Mouse (Mus musculus): ENCODE results near the gene Dlx3. TPM values are rescaled to one million over a fixed set of nuclear protein-coding genes. Genes with fewer than 3 reads are reported as not detected.
A peak's percentile ranks its signal among the peaks of the same experiment; 100 is the strongest.

Dlx3 gene
- polyA plus RNA-seq, 1 experiment from 2014 or later = 0.03 TPM

- no peak overlapping the region for H3K4me2 ChIP-seq
- 40% methylated on average over 16 of the region's 16 CpGs for WGBS (ENCODE audit: insufficient replicate concordance)
- H3K9ac ChIP-seq = no peak overlapping the region
- DNase-seq (no peak), ATAC-seq (ENCODE audit: low read depth) (no peak)
- H3K9me3 ChIP-seq (replicated peaks) = no peaks in the 10 kb centered on the region
- no peak overlapping the region for H3K27ac ChIP-seq
- H3K4me1 ChIP-seq (replicated peaks) = peaks cover 14% of the 10 kb centered on the region
- H3K4me3 ChIP-seq (replicated peaks) = no peak overlapping the region
- 0 out of 2 replicates have a peak, but pooled peaks cover 4% of the 10 kb centered on the region for H3K27me3 ChIP-seq
- H3K36me3 ChIP-seq = no peaks in the 10 kb centered on the region
Measured at GRCm38 (mm10) chr11:95088857-95089779, 30.8 kb upstream of the Dlx3 start.

DNA sequence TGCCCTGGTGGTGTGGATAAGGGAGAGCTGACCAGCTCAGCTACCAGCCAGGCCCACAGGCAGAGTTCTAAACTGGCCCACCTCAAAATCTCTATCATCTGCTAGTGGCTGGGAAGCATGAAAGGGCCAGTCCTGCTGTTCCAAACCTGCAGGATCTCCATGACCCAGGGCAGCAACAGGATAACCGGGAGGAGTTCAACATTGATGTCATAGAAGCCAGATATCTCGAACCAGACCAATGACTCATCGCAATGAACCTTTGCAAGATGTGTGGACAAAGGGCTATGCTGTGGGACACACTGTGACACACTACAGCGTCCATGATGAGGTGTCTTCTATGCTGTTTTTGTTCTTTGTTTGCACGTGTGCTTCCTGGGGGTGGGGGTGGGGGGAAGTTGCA lies 26.8 kb upstream of the Dlx3 start:
- Histone ChIP-seq H3K27ac (no peak overlapping the region), H3K4me1 (replicated peaks) (peaks cover 13% of the 10 kb centered on the region), H3K4me2 (no peak overlapping the region), H3K27me3 (no peaks in the 10 kb centered on the region), H3K4me3 (replicated peaks) (no peak overlapping the region), H3K36me3 (no peaks in the 10 kb centered on the region), H3K9me3 (replicated peaks) (no peaks in the 10 kb centered on the region), H3K9ac (no peak overlapping the region)
- no peak for DNase-seq
- no peak for ATAC-seq (ENCODE audit: low read depth)
- WGBS (ENCODE audit: insufficient replicate concordance) = 38% methylated on average over 5 of the region's 5 CpGs

GRCm38 (mm10) chr11:95095596-95095995 lies 24.3 kb upstream of the Dlx3 start:
- 74% methylated on average over 10 of the region's 10 CpGs for WGBS (ENCODE audit: insufficient replicate concordance)
- no peak overlapping the region for H3K27ac ChIP-seq
- H3K9ac ChIP-seq = no peak overlapping the region
- H3K4me3 ChIP-seq (replicated peaks) = no peak overlapping the region
- no peaks in the 10 kb centered on the region for H3K9me3 ChIP-seq (replicated peaks)
- H3K4me1 ChIP-seq (replicated peaks) = peaks cover 13% of the 10 kb centered on the region
- H3K27me3 ChIP-seq = peaks cover 16% of the 10 kb centered on the region
- no peak overlapping the region for H3K4me2 ChIP-seq
- no peaks in the 10 kb centered on the region for H3K36me3 ChIP-seq
- ATAC-seq (ENCODE audit: low read depth) (no peak), DNase-seq (no peak)

GRCm38 (mm10) chr11:95096608-95097373 lies 23.1 kb upstream of the Dlx3 start:
- 56% methylated on average over 4 of the region's 4 CpGs for WGBS (ENCODE audit: insufficient replicate concordance)
- H3K4me2 ChIP-seq = no peak overlapping the region
- ATAC-seq (ENCODE audit: low read depth) = peak; percentile 54
- no peak overlapping the region for H3K9ac ChIP-seq
- H3K4me3 ChIP-seq (replicated peaks) = no peak overlapping the region
- H3K27ac ChIP-seq = no peak overlapping the region; the same call in 1 of the 2 replicates
- peaks cover 23% of the 10 kb centered on the region for H3K27me3 ChIP-seq
- H3K36me3 ChIP-seq = no peaks in the 10 kb centered on the region
- no peaks in the 10 kb centered on the region for H3K9me3 ChIP-seq (replicated peaks)
- no peak for DNase-seq
- H3K4me1 ChIP-seq (replicated peaks) = peaks cover 13% of the 10 kb centered on the region

DNA sequence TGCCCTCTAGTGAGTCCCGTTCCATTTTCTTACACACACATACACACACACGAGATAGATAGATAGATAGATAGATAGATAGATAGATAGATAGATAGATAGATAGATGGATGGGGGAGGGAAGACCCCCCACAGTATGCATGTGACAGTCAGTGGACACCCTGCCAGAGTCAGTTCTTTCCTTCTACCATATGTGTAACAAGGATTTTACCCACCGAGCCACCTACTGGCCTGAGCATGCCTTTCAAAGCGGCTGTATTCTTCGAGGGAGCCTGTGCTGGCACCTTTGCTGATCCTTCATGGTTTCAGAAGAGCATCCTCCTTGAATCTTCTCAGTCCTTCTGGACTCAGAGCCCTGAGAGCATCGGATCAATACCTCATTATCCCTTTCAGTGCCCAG lies 22.0 kb upstream of the Dlx3 start:
- no peak overlapping the region for H3K4me3 ChIP-seq (replicated peaks)
- no peak overlapping the region for H3K27ac ChIP-seq
- 53% methylated on average over 6 of the region's 6 CpGs for WGBS (ENCODE audit: insufficient replicate concordance)
- H3K9ac ChIP-seq = no peak overlapping the region
- H3K36me3 ChIP-seq = no peaks in the 10 kb centered on the region
- H3K27me3 ChIP-seq = peaks cover 24% of the 10 kb centered on the region
- H3K4me2 ChIP-seq = no peak overlapping the region
- no peaks in the 10 kb centered on the region for H3K9me3 ChIP-seq (replicated peaks)
- ATAC-seq (ENCODE audit: low read depth) (no peak), DNase-seq (no peak)
- H3K4me1 ChIP-seq (replicated peaks) = peaks cover 13% of the 10 kb centered on the region

DNA sequence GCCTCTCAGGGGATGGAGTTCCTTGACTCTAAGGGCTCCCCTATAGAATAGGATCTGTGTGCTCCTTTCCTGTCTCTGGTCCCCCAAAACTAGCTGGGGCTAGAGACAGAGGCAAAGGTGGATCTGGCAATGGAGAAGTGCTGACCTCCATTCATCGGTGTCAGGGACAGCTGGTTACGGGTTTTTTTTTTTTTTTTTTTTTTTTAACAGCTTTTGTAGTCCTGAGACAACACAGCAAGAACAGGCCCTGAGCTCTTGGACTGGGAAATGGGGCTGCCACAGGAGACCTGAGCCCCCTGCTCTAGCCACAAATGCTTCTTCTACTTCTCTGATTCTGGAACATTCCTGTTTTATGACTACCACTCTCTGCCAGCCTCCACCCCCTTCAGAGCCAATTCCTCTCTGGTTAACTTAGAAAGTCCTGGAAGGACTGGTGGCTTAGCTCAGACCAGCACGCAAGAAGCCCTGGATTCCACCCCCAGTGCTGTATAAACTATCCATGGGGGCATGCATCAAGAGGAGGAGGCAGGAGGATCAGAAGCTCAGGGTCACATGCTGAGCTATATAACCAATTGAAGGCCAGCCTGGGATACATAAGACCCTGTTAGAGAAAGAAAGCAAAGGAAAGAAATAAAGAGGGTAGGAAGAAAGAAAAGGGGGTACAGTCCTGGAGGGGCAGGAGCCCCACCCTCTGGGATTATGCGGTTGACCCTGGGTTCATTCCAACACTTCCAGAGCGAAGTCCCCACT lies 21.4 kb upstream of the Dlx3 start:
- DNase-seq (no peak), ATAC-seq (ENCODE audit: low read depth) (no peak)
- Histone ChIP-seq H3K27me3 (peaks cover 27% of the 10 kb centered on the region), H3K9me3 (replicated peaks) (no peaks in the 10 kb centered on the region; the same call in 1 of the 2 replicates), H3K4me1 (replicated peaks) (peaks cover 13% of the 10 kb centered on the region), H3K9ac (no peak overlapping the region), H3K4me3 (replicated peaks) (no peak overlapping the region), H3K4me2 (no peak overlapping the region), H3K36me3 (no peaks in the 10 kb centered on the region), H3K27ac (no peak overlapping the region)
- WGBS (ENCODE audit: insufficient replicate concordance) = 69% methylated on average over 5 of the region's 5 CpGs

DNA sequence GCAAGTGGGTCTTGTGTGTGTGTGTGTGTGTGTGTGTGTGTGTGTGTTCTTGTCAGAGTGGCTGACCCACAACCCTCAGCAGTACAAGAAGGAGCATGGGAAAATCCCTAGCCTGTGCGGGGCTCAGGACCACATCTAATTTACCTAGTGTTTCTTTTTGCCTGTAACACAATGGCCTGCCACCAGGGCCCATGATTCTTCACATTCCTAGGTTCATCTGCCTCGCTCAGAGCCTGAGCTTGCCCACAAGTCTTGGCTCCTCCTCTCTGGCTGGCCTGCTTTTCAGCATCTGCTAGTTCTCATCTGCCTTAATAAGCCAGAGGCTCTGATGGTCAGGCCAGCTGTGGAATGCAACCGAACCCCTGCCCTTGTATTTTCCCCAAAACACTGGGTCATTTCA lies 19.5 kb upstream of the Dlx3 start:
- no peak for ATAC-seq (ENCODE audit: low read depth)

GRCm38 (mm10) chr11:95101071-95101788 lies 18.7 kb upstream of the Dlx3 start:
- H3K27ac ChIP-seq = no peak overlapping the region
- H3K4me3 ChIP-seq (replicated peaks) = no peak overlapping the region
- WGBS (ENCODE audit: insufficient replicate concordance) = 15% methylated on average over 16 of the region's 16 CpGs
- H3K36me3 ChIP-seq = no peaks in the 10 kb centered on the region
- H3K9ac ChIP-seq = no peak overlapping the region
- ATAC-seq (ENCODE audit: low read depth) (no peak), DNase-seq (no peak)
- H3K4me1 ChIP-seq (replicated peaks) = peaks cover 24% of the 10 kb centered on the region
- no peak overlapping the region for H3K4me2 ChIP-seq
- H3K9me3 ChIP-seq (replicated peaks) = no peaks in the 10 kb centered on the region; the same call in 1 of the 2 replicates
- H3K27me3 ChIP-seq = peaks cover 52% of the 10 kb centered on the region

More for the DNA sequence above, 19.5 kb upstream of the Dlx3 start:
- peaks cover 44% of the 10 kb centered on the region for H3K27me3 ChIP-seq
- no peaks in the 10 kb centered on the region; the same call in 1 of the 2 replicates for H3K9me3 ChIP-seq (replicated peaks)
- WGBS (ENCODE audit: insufficient replicate concordance) = 35% methylated on average over 3 of the region's 3 CpGs
- no peak overlapping the region for H3K4me3 ChIP-seq (replicated peaks)
- no peak overlapping the region for H3K27ac ChIP-seq
- H3K36me3 ChIP-seq = no peaks in the 10 kb centered on the region
- H3K4me1 ChIP-seq (replicated peaks) = peaks cover 24% of the 10 kb centered on the region
- no peak overlapping the region for H3K4me2 ChIP-seq
- no peak for DNase-seq
- H3K9ac ChIP-seq = no peak overlapping the region

DNA sequence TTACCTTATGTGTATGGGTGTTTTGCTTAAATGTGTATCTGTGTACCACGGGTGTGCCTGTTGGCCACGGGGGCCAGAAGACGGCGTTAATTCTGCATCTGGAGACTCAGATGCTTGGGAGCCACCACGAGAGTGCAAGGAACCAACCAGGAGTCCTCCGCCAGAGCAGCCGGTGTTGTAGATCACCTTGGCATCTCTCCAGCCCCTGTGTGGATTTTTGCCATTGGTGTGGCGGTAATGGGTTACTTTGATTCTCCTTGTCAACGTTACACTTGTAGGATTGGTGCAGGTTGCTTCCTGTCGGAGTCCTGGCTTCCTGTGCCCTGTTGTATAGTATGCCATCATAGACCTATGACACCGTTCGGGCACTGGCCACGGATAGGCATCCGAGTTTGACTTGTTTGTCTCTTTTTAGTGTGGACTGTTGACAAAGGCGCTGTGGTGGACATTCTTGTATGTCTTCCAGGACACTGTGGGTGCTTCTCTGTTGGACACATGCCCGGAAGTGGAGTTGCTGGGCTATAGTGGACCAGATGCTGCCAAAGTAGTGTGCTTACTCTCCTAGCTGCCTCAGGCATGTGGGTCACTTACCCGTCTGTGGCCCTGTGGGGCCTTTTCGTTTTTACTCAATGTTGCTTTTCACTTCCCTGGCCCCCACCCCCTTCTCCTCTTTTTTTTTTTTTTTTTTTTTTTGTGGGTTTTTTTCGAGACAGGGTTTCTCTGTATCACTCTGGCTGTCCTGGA lies 17.6 kb upstream of the Dlx3 start:
- no peak overlapping the region for H3K4me2 ChIP-seq
- H3K4me1 ChIP-seq (replicated peaks) = peaks cover 14% of the 10 kb centered on the region
- no peak overlapping the region for H3K4me3 ChIP-seq (replicated peaks)
- H3K9ac ChIP-seq = no peak overlapping the region
- 75% methylated on average over 19 of the region's 19 CpGs for WGBS (ENCODE audit: insufficient replicate concordance)
- no peaks in the 10 kb centered on the region; the same call in 1 of the 2 replicates for H3K9me3 ChIP-seq (replicated peaks)
- DNase-seq (no peak), ATAC-seq (ENCODE audit: low read depth) (no peak)
- no peak overlapping the region for H3K27ac ChIP-seq
- H3K27me3 ChIP-seq = peaks cover 60% of the 10 kb centered on the region
- H3K36me3 ChIP-seq = no peaks in the 10 kb centered on the region

DNA sequence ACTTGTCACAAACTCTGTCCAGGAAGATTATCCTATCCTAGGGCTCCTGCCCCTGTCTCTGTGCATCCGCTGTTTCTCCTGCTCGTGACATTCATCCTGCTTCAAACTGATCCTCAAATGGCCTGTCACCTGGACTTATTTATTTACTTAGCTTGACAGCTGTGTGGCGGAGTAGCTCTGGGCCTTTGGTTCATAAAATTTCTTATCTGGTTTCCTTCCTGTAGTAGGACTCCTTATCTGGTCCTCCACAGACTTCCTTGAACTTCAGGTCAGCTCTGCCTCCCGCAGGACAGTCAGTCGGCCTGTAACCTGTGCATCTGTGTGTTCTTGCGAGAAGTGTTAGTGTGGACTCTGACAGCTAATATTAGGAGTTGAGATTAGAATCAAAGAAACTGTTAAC lies 15.7 kb upstream of the Dlx3 start:
- Histone ChIP-seq H3K36me3 (no peaks in the 10 kb centered on the region), H3K4me3 (replicated peaks) (no peak overlapping the region), H3K4me1 (replicated peaks) (peaks cover 11% of the 10 kb centered on the region), H3K9me3 (replicated peaks) (no peaks in the 10 kb centered on the region; the same call in 1 of the 2 replicates), H3K4me2 (no peak overlapping the region), H3K27ac (no peak overlapping the region), H3K9ac (no peak overlapping the region), H3K27me3 (peaks cover 57% of the 10 kb centered on the region)
- DNase-seq = no peak
- ATAC-seq (ENCODE audit: low read depth) = no peak
- WGBS (ENCODE audit: insufficient replicate concordance) = 3% methylated on average over 6 of the region's 6 CpGs
